Mouse (Mus musculus) R1 (cell line): ENCODE data around the gene Serpind1.

Experiments
- DNase-seq: peaks from one replicate; pipeline ENCODE4 v3.0.0-alpha.2; 2018; ENCODE audit warnings: low read depth, low spot score

Serpind1 gene

DNA sequence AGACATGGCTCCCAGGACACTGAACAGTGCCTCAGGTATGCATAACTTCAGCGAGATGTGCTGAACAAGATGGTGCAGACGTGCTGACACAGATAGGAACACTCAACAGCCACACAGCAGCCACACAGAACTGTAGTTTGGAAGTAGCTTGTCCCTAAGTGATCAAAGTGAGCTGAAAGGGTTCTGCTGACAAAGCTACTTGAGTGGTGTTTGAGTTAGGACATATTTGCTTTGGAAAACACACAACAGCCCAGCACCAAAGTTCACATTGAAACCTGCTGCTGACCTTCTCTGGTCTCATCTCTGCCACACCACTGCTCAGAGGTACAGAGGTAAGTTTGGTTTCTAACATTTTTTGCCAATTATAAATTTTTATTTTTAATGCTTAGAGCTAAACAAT is at the start of gene Serpind1:
Serpind1 (plus strand) TSS at position 256 of the 400 bp plus-strand sequence.
- DNase-seq = no peak

DNA sequence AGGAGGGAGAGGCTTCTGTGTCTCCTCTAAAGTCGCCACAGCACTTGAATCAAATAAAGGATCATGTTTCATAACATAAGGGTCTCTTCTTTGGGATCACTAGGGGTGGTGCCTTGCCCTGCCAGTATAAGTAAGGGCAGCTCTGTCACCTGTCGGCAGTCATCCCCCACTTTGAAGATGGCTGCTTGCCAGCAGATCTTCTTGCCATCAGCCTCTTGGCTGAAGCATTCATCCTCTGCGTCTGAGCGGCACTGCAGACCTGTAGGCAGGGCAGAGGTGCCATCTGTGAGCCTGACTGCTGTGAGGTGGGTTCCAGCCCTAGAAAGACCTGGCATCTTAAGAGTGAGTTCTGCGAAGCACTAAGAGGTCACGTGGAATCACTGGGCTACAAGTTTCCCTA is 48.0 kb upstream of the Serpind1 start:
- no peak for DNase-seq

DNA sequence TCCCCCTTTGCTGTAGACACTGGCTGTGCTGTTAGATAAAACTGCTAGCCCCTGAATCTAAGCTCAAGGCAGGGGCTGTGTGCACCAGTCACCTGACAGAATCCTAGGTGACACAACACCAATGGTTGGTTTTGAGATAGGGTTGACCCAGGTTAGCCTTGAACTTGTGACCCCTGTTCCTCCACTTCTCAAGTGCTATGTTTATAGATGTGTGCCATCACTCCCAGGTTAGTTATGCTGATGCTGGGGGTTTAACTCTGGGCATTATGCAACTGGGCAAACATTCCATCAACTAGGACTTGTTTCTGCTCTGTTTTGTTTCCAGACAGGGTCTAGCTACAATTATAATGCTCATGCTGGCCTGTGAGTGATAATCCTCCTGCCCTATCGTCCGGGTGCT is 44.1 kb upstream of the Serpind1 start:
- DNase-seq = no peak

DNA sequence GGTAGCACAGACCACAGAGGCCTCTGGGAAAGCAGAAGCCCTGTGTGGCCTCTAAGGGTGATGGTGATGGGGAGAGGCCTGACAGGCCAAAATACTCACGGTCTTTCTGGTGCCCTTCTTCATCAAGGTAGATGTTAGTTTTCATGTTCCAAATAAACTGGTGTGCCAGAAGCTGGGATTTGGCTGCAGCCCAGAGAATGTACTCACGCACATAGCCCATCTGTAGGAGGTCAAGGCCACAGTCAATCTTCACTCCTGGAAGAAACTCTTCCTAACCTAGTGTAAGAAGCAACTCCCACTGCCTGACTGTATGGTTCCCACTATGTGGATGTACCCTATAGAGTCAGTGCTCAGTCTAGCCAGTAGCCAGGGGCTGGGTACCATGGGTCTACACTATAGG is 40.2 kb upstream of the Serpind1 start:
- DNase-seq = no peak

DNA sequence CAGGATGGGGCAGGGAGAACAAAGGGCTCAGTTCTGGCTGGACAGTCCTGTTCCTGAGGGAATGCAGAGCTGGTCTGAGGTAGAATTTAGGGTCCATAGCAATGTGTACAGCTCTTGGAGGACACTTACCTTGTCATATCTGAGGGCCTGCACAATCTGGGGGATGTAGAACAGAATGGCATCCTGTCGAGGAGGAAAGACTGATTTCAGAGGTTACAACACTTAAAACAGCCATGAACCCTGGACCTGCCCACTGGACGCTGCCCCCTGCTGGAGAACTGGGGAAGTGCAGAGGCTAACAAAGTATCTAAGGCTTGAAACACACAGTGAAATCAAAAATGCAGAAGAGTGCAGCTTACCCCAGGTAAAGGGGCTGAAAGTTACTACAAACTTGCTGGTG is 38.4 kb upstream of the Serpind1 start:
- peak; percentile 72 for DNase-seq

DNA sequence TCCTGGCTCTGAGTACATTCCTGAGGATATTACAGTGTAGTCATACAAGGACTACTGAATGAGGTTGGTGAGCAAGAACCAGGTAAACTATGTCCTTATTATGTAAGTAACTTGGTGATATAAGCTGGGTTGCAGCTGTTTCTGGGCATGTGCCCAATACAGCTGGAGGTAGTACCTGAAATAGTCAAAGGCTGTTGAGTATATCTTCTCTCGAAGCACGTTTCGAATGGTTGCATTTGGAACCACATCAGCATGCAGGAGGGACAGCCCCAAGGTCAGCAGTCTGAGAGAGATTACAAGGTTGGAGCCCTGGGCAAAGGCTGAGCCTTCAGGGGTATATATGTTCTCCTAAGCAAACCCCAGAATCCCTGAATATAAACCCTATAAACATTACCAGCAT is 30.4 kb upstream of the Serpind1 start:
- DNase-seq = no peak

DNA sequence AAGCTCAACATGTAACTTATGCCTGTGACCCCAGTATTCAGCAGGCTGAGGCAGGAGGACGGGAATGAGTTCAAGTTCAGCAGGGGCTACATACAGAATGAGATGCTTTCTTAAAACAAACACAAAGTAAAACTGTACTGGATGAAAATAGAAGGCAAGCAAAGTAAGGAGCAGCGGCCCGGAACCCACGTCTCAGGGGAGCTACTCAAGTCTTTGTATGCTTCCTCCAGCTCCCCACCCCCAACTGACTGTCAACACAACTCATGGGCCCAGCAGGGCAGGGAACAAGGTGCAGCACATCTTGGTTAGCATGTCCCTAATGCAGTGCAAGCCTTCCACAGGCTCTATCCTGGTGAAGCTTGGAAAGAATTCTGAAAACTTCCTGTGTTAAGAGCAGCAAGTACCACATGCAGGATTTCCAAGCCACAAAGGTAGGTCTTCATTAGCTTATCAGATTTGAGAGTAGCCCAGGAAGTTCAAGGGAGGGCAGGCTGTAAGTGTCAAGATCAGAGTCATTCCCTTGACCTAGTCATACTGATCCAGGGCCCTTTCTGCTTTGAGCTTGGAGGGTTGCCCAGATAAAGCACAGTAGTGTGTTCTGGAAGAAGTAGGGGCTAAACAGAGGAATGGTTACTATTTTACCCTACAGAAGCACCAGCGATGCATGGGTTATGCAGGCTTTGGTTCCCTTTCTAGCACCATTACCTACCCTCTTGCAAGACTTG is 27.5 kb upstream of the Serpind1 start:
- DNase-seq = no peak

DNA sequence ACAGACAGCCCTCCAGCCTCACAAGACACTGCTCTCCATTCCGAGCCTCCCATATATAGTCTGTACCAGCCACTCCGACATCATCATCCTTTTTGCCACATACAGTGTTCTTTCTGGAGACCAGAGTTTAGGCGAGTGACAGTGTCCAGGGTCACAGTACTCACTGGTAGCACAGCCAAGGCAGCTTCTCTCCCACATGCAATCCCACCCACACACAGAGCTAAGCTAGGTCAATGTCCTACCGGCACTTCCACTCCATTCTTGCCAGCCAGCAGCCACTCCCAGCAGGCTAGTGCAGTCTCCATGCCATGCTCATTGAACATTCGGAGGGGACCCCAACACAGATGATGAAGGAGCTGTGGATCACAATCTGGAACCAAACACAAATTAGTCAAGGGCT is 23.7 kb upstream of the Serpind1 start:
- no peak for DNase-seq

DNA sequence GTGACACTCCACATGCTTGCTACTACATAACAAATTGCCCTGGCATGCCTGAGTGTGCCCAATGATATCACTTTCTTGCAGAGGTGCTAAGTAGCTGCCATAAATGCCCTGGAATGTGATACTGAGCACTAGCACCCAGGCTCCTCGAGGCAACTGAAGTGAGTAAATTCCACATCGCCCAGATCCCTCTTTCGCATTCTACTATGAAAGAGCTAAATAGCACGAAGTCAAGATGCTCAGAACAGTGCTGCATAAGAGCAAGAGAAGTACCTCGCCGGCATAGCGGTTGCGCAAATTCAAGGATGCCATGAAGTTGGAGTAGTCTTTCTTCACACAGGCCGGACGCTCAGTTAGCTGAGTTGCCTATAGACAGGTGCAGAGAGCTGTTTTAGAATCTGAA is 22.1 kb upstream of the Serpind1 start:
- no peak for DNase-seq

DNA sequence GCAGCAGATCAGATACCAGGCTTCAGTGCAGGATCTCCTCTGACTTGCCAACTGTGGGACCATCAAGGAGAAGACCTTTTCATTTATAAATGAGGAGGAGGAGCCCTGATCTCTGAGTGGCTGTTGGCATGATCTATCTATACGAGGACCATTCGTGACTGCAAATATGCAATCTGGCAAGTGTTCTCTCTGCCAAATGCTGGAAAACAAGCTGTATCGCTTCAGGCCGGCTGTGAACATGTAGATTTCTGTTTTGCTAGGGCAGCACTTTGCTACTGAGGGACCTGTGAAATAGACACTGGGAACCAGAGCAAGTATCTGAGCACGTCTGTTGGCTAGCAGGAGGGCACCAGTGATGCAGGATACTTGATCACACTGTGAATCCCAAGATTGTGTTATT is 18.6 kb upstream of the Serpind1 start:
- no peak for DNase-seq

DNA sequence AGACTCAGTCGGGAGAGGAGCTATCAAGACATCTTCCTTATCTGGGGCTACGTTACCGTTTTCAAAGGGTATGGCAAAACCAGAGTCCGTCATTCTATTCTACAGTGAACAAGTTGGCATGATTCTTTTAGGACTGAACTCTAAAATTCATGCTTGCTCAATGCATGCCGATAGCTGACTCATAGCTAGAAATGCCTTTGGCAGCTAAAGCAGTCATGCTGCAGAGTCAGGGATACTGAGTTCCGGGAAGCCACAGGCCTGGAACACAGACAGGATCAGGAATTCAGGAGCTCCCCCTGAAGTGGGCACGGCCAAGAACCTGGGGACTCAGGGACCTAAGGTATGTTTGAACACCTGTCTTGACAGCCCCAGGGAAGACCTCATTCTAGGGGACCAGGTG is 14.6 kb upstream of the Serpind1 start:
- DNase-seq = no peak

DNA sequence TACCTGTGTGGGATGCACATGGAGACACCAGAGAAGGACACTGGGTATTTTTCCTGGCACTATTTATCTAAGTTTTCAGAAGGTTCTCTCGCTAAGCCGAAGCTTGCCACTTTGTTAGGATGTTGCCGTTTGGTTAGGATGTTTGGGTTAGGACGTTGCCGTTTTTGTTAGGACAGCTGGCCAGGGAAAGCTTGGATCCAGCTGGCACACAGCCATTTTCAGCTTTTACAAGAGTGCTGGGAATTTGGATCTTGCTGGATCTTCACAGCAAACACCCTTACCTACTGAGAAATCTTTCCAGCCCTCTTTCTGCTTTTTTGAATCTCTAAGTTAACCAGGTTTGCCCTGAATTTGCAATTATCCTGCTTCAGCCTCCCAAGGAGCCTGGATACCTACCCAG is 9.7 kb upstream of the Serpind1 start:
- DNase-seq = no peak

DNA sequence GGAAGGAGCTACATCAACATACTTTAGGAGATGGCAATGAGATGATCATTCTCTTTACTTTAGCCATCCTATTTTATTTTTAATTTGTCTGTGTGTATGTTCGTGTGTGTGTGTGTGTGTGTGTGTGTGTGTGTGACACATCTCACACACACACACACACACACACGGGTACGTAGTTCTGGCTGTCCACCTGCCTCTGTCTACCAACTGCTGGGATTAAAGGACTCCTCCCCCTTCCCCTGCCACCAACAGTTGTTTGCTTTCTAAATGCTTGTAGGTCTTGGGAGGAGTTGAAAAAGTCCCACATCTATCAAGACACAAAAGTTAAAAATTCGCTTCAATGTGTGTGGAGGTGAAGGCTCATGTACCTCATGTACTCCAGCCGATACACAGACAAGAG is 6.4 kb upstream of the Serpind1 start:
- no peak for DNase-seq

DNA sequence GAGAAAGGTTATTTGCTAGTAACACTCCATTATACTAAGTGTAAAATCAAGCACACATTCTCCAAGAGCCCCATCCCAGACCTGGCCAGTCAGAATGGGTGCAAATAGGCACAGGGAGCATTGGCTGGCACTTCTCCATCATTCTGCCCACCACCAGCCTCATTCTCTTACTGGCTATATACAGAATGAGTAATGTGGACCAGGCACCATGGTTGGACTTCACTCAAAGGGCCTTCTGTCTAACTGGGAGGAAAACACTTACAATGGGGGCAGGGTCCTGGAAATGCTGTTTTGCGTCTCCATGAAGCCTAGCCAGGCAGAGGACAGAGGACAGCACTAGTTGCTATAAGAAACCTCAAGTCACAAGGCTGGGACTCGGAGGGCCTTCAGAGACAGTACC is 5.1 kb upstream of the Serpind1 start:
- DNase-seq = no peak

DNA sequence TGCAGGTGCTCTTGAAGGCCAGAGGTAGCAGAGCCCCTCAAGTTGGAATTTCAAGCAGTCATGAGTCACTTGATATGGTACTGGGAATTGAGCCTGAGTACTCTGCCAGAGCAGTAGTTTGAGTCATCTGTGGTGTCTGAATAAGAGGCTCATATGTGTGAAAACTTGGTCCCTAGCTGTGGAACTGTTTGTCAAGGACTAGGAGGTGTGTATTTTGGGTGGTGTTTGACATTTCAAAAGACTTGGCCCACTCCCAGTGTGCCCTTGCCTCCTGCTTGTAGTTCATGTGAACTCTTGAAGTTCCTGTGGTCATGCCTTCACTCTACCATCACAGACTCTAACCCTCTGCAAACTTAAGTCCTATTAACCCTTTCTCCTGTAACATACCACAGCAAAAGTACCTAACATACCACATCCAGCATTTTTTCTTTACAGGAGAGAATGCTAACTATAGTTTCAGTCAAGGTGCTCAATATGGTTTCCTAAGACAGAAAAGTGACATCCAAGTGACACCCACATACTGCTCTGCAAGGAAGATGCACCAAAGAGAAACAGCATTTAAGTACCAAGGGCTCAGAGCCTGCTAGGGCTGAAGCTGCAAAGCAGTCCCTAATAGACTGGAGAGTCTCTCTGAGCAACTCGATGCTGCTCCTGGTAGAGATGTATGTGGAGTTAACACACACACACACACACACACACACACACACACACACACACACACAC is 1.2 kb upstream of the Serpind1 start:
- DNase-seq = no peak

DNA sequence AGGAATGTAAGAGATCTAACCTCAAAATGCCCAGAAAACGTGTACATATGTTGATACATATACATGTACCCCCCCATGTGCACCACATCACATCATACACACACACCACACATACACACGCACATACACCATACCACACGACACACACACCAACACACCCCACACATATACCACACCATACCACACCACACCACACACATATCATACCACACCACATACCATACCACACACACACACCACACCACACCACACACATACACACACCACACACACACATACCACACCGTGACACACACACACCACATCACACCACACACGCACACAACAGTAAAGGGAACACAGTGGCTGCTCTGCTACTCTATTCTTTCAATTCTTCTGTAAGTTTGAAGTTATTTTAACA is 684 bp downstream of the Serpind1 start:
- DNase-seq = no peak

DNA sequence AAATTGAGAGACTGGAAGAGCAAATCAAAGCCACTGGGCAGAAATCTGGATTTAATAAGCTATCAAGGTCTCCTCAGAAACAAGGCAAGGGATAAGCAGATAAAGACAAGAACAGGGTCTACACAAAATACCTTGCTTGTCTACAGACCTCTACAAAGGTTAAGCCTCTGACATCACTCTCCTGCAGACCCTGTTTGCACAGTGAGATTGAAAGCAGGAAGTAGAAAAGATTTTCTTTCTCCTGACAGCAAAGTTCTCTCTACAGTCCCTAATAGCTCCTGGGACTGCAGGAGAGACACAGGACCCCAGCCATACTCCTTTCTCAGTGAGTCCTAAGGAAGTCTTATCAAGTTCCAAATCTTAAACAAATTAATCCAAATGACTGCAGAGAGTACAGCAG is 3.4 kb downstream of the Serpind1 start:
- DNase-seq = no peak

DNA sequence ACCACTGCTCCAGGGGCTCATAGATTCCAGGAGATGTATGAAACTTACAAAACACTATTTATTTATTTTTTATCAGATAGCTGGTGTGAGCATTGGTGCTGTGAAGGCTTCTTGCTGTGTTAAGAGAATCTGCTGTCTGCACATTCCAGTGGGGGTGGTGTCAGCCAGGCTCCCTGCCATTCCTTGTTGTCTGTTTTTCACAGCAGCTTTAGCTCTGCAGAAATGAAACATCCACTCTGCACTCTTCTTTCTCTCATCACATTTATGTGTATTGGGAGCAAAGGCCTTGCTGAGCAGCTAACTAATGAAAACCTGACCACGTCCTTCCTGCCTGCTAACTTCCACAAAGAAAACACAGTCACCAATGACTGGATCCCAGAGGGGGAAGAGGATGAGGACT is 4.9 kb downstream of the Serpind1 start:
- no peak for DNase-seq

DNA sequence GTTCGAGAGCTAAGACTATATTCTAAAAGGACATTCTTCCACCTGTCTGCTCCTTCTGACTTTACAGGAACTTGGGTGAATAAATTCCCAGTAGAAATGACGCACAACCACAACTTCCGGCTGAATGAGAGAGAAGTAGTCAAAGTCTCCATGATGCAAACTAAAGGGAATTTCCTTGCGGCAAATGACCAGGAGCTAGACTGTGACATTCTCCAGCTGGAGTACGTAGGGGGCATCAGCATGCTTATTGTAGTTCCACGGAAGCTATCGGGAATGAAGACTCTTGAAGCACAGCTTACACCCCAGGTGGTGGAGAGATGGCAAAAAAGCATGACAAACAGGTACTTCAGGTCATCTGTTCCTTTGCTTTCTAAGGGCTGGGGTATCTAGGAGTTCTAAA is 8.5 kb downstream of the Serpind1 start:
- peak; percentile 33 for DNase-seq

DNA sequence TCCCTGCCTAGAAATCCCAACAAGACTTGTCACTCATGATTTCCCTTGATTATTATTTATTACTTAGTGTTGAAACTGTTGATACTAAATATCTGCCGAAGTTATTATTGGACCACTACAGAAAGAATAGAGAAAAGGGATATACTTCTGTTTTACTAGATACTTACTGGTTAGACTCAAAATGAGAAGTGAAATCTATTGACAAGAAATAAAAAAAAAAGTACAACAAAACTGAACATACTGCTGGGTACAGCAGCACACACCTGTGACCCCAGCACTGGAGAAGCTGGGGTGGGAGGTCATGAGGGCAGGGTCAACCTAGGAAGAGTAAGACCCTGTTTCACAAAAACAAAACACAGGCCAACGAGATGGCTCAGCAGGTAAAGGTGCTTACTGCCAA is 9.5 kb downstream of the Serpind1 start:
- no peak for DNase-seq

DNA sequence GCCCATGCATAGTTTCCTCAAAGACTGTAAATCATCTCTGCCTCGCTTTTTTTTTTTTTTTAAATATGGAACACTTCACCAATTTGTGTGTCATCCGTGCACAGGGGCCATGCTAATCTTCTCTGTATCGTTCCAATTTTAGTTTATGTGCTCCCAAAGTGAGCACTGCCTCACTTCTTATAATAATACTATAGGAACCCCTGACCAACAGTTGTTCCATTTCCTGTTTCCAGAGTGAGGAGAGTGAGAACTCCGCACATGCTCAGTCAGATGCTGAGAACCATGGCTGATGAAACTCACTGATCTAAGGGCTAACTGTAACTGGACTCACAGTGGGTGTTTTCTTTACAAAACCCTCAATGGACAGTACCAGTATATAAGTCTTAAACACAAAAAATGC is 10.7 kb downstream of the Serpind1 start:
- no peak for DNase-seq

DNA sequence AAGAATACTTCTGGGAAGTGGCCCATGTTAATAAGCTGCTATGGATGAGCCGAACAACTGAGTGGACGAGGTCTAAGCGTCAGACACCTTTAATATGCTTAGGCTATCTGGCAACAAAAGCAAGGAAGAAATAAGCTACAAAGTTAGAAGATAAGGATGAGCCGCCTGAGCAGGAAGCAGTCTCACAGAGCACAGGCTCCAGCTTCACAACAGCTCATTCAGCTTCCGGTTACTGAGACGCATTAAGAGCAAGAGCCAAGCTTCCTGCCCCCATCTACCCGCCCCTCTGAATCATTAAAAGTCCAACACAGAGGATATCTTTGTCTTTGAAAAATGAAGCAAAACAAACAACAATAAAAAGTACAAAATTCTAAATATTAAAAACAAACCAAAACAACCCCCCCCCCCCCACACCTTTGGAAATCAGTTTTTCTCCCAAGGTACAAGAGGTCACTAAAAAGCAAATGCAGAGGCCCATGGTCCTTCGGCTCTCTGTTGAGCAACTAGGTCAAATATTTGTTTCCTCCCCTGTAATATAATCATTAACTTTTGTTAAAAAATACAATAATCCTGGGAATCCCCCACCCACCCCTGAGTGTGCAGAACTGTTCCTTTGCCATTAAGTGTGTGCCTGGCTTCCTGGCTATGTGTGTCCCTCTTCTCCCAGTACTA is 14.1 kb downstream of the Serpind1 start:
- no peak for DNase-seq

DNA sequence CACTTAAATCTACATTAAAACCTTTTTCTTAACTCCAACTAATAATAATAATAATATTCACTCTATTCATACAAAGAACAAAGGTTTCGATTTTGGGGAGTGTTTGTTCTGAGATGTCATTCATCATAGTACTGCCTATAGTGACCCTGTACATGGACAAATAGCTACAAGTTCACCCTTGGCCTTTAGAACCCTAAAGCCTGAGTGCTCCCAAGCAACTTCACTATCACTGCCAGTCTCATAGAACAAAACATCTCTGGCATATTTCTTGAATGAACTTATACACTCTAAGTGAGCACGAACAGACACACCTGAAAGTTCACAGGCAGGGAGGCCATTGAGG is 14.6 kb downstream of the Serpind1 start:
- DNase-seq = no peak
